Mouse (Mus musculus): Measurements from ENCODE around the gene Mgat4d. TPM values are rescaled to one million over a fixed set of nuclear protein-coding genes. Genes with fewer than 3 reads are reported as not detected.

Gene Mgat4d
- polyA plus RNA-seq, 1 experiment: not detected

DNA sequence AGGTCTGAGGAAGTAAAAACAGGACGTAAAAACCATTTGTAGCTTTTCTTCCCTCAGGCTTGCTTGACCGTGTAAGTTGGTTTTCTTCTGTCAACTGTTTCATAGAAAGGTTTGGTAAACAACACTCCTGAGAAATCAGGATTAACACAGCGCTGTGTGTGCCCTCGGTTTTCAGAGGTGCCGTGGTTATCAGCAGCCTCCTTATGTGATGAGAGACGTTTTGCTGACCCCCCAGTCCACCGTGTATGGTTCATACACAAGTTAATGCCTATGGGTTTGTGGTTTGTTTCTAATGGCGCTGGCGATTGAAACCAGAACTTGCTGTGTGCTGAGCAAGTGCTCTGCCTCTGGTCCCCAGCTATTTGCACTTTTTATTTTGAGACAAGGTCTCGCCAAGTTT, 57.3 kb downstream of the Mgat4d start:
- Histone ChIP-seq H3K27me3 (ENCODE audit: control insufficient read depth, insufficient read depth, low read length) (no peaks in the 10 kb centered on the region), H3K4me1 (ENCODE audit: control insufficient read depth, insufficient read depth, insufficient read length) (no peaks in the 10 kb centered on the region), H3K27ac (ENCODE audit: insufficient read depth, low read length) (no peak overlapping the region), H3K36me3 (ENCODE audit: control insufficient read depth, insufficient read depth, low read length) (no peaks in the 10 kb centered on the region), H3K4me3 (ENCODE audit: extremely low read depth, insufficient read depth, insufficient read length) (no peak overlapping the region)
- DNase-seq (ENCODE audit: low read depth in 1 of 2, low spot score in 2 of 2): no peak
- 45% methylated on average over 10 of the region's 10 CpGs for WGBS
- no peak for TF ChIP-seq CTCF (IDR thresholded peaks at IDR 0.05; ENCODE audit: extremely low read depth, insufficient read depth, insufficient read length, insufficient replicate concordance)
- TF ChIP-seq POLR2A (IDR thresholded peaks at IDR 0.05; ENCODE audit: low read depth, low read length): no peak

DNA sequence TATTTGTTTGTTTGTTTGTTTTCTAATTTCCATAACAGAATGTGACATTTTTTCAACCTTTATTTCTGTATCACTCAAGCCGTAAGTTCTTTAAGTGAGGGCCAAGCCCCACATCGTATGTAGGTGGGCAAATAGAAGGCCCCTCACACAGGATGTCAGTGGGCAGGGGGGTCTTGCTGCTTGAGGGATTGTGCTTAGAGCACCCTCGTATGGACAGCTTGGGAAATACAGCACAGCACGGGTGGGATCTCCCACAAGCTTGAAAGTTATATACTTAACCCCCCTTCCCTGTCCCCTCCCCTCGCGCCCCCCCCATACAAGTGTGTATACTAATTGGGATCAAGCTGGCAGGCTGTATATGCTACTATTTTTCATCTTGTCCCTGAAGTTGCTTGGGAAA, 58.6 kb downstream of the Mgat4d start:
- H3K36me3 ChIP-seq (ENCODE audit: control insufficient read depth, insufficient read depth, low read length): no peaks in the 10 kb centered on the region
- H3K4me3 ChIP-seq (ENCODE audit: extremely low read depth, insufficient read depth, insufficient read length): no peak overlapping the region
- TF ChIP-seq POLR2A (IDR thresholded peaks at IDR 0.05; ENCODE audit: low read depth, low read length) (no peak), CTCF (IDR thresholded peaks at IDR 0.05; ENCODE audit: extremely low read depth, insufficient read depth, insufficient read length, insufficient replicate concordance) (no peak)
- no peaks in the 10 kb centered on the region for H3K27me3 ChIP-seq (ENCODE audit: control insufficient read depth, insufficient read depth, low read length)
- H3K27ac ChIP-seq (ENCODE audit: insufficient read depth, low read length): no peak overlapping the region
- no peaks in the 10 kb centered on the region for H3K4me1 ChIP-seq (ENCODE audit: control insufficient read depth, insufficient read depth, insufficient read length)
- 59% methylated on average over 6 of the region's 6 CpGs for WGBS
- no peak for DNase-seq (ENCODE audit: low read depth in 1 of 2, low spot score in 2 of 2)

DNA sequence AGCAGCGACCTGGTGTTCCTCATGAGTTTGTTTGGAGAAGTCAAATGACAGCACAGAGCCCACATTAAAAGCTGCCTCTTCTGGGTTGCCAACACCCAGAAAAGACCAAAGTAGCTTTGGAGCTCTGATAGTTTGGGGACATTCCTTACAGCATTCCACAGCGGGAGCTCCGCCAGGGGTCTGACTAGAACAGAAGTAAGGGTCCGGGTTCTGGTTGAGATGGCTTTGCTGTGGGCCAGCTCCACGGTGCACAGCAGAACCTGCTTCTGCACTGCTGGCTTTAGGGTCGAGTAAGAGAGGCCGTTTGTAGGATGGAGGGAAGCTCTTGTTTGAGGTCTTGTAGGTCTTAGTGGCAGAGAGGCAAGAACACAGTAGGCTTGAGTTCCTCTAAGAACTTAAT, 60.2 kb downstream of the Mgat4d start:
- no peaks in the 10 kb centered on the region for H3K4me1 ChIP-seq (ENCODE audit: control insufficient read depth, insufficient read depth, insufficient read length)
- H3K36me3 ChIP-seq (ENCODE audit: control insufficient read depth, insufficient read depth, low read length): no peaks in the 10 kb centered on the region
- no peaks in the 10 kb centered on the region for H3K27me3 ChIP-seq (ENCODE audit: control insufficient read depth, insufficient read depth, low read length)
- no peak for DNase-seq (ENCODE audit: low read depth in 1 of 2, low spot score in 2 of 2)
- WGBS: 87% methylated on average over 7 of the region's 7 CpGs
- H3K4me3 ChIP-seq (ENCODE audit: extremely low read depth, insufficient read depth, insufficient read length): no peak overlapping the region
- TF ChIP-seq CTCF (IDR thresholded peaks at IDR 0.05; ENCODE audit: extremely low read depth, insufficient read depth, insufficient read length, insufficient replicate concordance) (no peak), POLR2A (IDR thresholded peaks at IDR 0.05; ENCODE audit: low read depth, low read length) (no peak)
- no peak overlapping the region for H3K27ac ChIP-seq (ENCODE audit: insufficient read depth, low read length)

DNA sequence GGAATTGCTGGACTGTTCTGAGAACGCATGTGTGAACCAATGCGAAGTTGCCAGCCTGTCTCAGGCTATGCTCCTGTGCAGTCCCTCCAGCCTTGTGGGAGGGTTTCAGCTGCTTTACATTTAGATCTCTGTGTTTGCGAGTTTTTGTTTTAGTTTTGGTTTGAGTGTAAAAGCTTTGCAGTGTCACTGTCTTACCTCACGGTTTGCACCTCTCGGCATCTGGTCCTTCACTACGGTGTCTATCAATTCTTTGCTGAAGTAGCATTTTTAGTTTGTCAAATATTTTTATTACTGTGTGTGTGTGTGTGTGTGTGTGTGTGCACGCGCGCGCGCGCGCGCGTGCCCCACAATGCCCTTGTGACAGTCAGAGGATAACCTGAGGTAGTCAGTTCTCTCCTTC, 68.6 kb downstream of the Mgat4d start:
- H3K27me3 ChIP-seq (ENCODE audit: control insufficient read depth, insufficient read depth, low read length): no peaks in the 10 kb centered on the region
- 95% methylated on average over 15 of the region's 15 CpGs for WGBS
- H3K4me3 ChIP-seq (ENCODE audit: extremely low read depth, insufficient read depth, insufficient read length): no peak overlapping the region
- DNase-seq (ENCODE audit: low read depth in 1 of 2, low spot score in 2 of 2): no peak
- no peak for TF ChIP-seq CTCF (IDR thresholded peaks at IDR 0.05; ENCODE audit: extremely low read depth, insufficient read depth, insufficient read length, insufficient replicate concordance)
- TF ChIP-seq POLR2A (IDR thresholded peaks at IDR 0.05; ENCODE audit: low read depth, low read length): no peak
- no peak overlapping the region for H3K27ac ChIP-seq (ENCODE audit: insufficient read depth, low read length)
- no peaks in the 10 kb centered on the region for H3K4me1 ChIP-seq (ENCODE audit: control insufficient read depth, insufficient read depth, insufficient read length)
- H3K36me3 ChIP-seq (ENCODE audit: control insufficient read depth, insufficient read depth, low read length): no peaks in the 10 kb centered on the region

DNA sequence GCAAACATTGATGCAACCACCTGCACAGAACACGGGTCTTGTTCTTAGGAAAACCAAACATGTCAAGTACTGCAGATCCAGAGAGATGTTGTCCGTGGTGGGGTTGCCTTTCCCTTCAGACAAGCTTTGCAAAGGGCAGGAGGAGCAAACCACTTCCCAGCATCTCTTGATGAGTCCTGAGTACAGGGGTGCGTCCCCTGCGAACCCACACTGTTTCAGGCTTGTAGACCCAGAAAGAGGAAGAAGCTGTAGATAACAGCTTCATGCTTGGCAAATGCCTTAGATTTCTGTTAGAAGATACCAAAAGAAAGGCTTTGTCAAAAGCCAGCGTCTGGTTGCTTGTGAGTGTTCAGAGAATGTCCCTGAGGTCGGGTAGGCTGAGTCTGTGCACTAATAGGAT, 69.7 kb downstream of the Mgat4d start:
- no peak for DNase-seq (ENCODE audit: low read depth in 1 of 2, low spot score in 2 of 2)
- H3K4me1 ChIP-seq (ENCODE audit: control insufficient read depth, insufficient read depth, insufficient read length): no peaks in the 10 kb centered on the region
- no peaks in the 10 kb centered on the region for H3K36me3 ChIP-seq (ENCODE audit: control insufficient read depth, insufficient read depth, low read length)
- no peak overlapping the region for H3K4me3 ChIP-seq (ENCODE audit: extremely low read depth, insufficient read depth, insufficient read length)
- H3K27ac ChIP-seq (ENCODE audit: insufficient read depth, low read length): no peak overlapping the region
- no peak for TF ChIP-seq POLR2A (IDR thresholded peaks at IDR 0.05; ENCODE audit: low read depth, low read length)
- no peak for TF ChIP-seq CTCF (IDR thresholded peaks at IDR 0.05; ENCODE audit: extremely low read depth, insufficient read depth, insufficient read length, insufficient replicate concordance)
- 45% methylated on average over 6 of the region's 6 CpGs for WGBS
- H3K27me3 ChIP-seq (ENCODE audit: control insufficient read depth, insufficient read depth, low read length): no peaks in the 10 kb centered on the region

DNA sequence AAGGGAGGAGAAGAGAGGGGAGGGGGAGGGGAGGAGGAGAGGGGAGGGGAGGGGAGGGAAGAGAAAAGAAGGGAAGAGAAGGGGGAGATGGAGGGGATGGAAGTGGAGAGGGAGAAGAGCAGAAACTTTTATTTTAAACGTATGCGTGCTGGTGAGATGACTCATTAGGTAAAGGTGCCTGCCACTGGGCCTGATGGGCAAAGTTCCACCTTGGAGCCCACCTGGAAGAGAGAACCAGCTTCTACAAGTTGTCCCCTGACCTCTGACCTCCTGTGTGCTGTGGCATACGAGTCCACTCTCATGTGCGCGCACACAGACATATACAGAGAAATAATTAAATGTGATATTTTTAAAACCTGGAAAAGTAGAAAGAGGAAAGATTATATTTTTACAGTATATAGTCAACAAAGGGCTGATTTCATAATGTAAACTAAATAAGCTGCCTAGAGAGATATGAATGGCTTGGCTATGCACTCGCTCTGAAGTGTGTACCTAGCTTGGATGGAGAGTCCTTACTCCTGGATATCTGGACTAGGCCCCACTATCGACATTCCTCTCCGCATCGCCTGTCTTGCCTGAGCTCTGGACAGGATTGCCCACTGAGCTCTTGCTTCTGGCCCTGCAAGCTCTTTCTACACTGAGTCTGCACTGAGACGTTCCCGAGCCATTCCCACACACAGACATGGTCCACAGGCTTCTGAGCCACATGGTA, 70.7 kb downstream of the Mgat4d start:
- Histone ChIP-seq H3K4me1 (ENCODE audit: control insufficient read depth, insufficient read depth, insufficient read length) (no peaks in the 10 kb centered on the region), H3K36me3 (ENCODE audit: control insufficient read depth, insufficient read depth, low read length) (no peaks in the 10 kb centered on the region), H3K27me3 (ENCODE audit: control insufficient read depth, insufficient read depth, low read length) (no peaks in the 10 kb centered on the region), H3K27ac (ENCODE audit: insufficient read depth, low read length) (no peak overlapping the region), H3K4me3 (ENCODE audit: extremely low read depth, insufficient read depth, insufficient read length) (no peak overlapping the region)
- WGBS: 93% methylated on average over 11 of the region's 11 CpGs
- no peak for TF ChIP-seq POLR2A (IDR thresholded peaks at IDR 0.05; ENCODE audit: low read depth, low read length)
- TF ChIP-seq CTCF (IDR thresholded peaks at IDR 0.05; ENCODE audit: extremely low read depth, insufficient read depth, insufficient read length, insufficient replicate concordance): no peak
- DNase-seq (ENCODE audit: low read depth in 1 of 2, low spot score in 2 of 2): no peak

DNA sequence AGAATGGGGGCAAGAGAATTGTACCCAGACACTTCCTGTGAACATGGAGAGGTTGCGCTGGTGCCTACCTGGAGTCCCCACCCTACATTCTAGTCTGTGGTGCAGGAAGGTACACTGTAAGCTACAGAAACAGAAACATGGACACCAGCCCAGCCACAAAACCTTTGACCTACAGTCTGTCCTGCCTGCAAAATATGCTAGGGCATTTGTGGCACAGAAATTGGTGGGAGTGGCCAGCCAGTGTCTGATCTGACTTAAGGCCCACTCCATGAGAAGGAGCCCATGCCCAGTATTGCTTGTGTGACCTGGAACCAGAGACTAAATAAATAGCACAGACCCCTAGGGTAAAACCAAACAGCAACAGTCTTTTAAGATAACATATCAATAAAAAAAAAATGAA, 73.1 kb downstream of the Mgat4d start:
- H3K36me3 ChIP-seq (ENCODE audit: control insufficient read depth, insufficient read depth, low read length): no peaks in the 10 kb centered on the region

More for the DNA sequence above, 73.1 kb downstream of the Mgat4d start:
- Histone ChIP-seq H3K4me3 (ENCODE audit: extremely low read depth, insufficient read depth, insufficient read length) (no peak overlapping the region), H3K4me1 (ENCODE audit: control insufficient read depth, insufficient read depth, insufficient read length) (no peaks in the 10 kb centered on the region), H3K27ac (ENCODE audit: insufficient read depth, low read length) (no peak overlapping the region), H3K27me3 (ENCODE audit: control insufficient read depth, insufficient read depth, low read length) (no peaks in the 10 kb centered on the region)
- WGBS: 94% methylated on average over 1 of the region's 1 CpGs
- DNase-seq (ENCODE audit: low read depth in 1 of 2, low spot score in 2 of 2): no peak
- TF ChIP-seq CTCF (IDR thresholded peaks at IDR 0.05; ENCODE audit: extremely low read depth, insufficient read depth, insufficient read length, insufficient replicate concordance): no peak
- TF ChIP-seq POLR2A (IDR thresholded peaks at IDR 0.05; ENCODE audit: low read depth, low read length): no peak

All from spleen, adult 2 months (tissue).